In genomic region chr3:95754345-95755206, GRCm38 (mm10) we compare ENCODE assay signal across 8 mouse cellular contexts. TPM values are rescaled to one million over a fixed set of nuclear protein-coding genes. Genes with fewer than 3 reads are reported as not detected.
DNase-seq lines count a peak whose midpoint lies in the region; ATAC-seq and TF ChIP-seq lines count a peak whose summit lies in the region.

No protein-coding gene starts in this region.

- no peak for TF ChIP-seq CTCF in bone marrow, adult 2 months (IDR thresholded peaks at IDR 0.05; ENCODE audit: control insufficient read depth, insufficient read depth, low read length)
- no peak for TF ChIP-seq CTCF in midbrain, postnatal 0 days (IDR thresholded peaks at IDR 0.05)

- H3K4me1 ChIP-seq in bone marrow, adult 2 months (ENCODE audit: control insufficient read depth, insufficient read depth, low read length), result no peaks in the 10 kb centered on the region
- H3K4me1 ChIP-seq in embryonic facial prominence, embryonic 15.5 days, result peaks cover 6% of the 10 kb centered on the region; the same call in 1 of the 2 replicates
- peaks cover 7% of the 10 kb centered on the region; the same call in 1 of the 2 replicates for H3K4me1 ChIP-seq in limb, embryonic 14.5 days (ENCODE audit: control insufficient read depth, insufficient read depth, low read length)
- no peaks in the 10 kb centered on the region for H3K4me1 ChIP-seq in midbrain, postnatal 0 days (ENCODE audit: insufficient read depth, low read length)

- H3K27ac ChIP-seq in bone marrow, adult 2 months (ENCODE audit: control insufficient read depth, insufficient read depth, low read depth, low read length, poor library complexity), result peak overlapping the region; percentile 36; the same call in 1 of the 2 replicates
- peak overlapping the region; percentile 76 for H3K27ac ChIP-seq in embryonic facial prominence, embryonic 15.5 days (replicated peaks)
- peak overlapping the region; percentile 63; the same call in 1 of the 2 replicates for H3K27ac ChIP-seq in limb, embryonic 14.5 days (replicated peaks; ENCODE audit: low read depth, low read length)
- peak overlapping the region; percentile 81 for H3K27ac ChIP-seq in midbrain, postnatal 0 days (ENCODE audit: low read depth, low read length)

- no peaks in the 10 kb centered on the region for H3K27me3 ChIP-seq in embryonic facial prominence, embryonic 15.5 days
- no peaks in the 10 kb centered on the region for H3K27me3 ChIP-seq in limb, embryonic 14.5 days (ENCODE audit: control insufficient read depth, insufficient read depth, low read length)
- H3K27me3 ChIP-seq in midbrain, postnatal 0 days (ENCODE audit: insufficient read depth, low read length), result no peaks in the 10 kb centered on the region

- H3K9me3 ChIP-seq in embryonic facial prominence, embryonic 15.5 days (replicated peaks), result no peaks in the 10 kb centered on the region
- no peaks in the 10 kb centered on the region for H3K9me3 ChIP-seq in limb, embryonic 14.5 days (ENCODE audit: control insufficient read depth, low read length)
- H3K9me3 ChIP-seq in midbrain, postnatal 0 days (ENCODE audit: low read length), result no peaks in the 10 kb centered on the region

- DNase-seq in 416B (ENCODE audit: low read depth), result peak; percentile 97
- peak; percentile 97 for DNase-seq in heart, adult 8-10 months (ENCODE audit: low spot score)
- peak; percentile 98 for DNase-seq in kidney, adult 9 months
- DNase-seq in limb, embryonic 14.5 days (ENCODE audit: low spot score), result peak; percentile 94
- DNase-seq in midbrain, postnatal 0 days (ENCODE audit: low spot score), result peak; percentile 96
- DNase-seq in spleen, postnatal 14 days (ENCODE audit: low spot score in 2 of 2), result peak; percentile 77 to 82

- WGBS in bone marrow, adult 2 months, result under 1% methylated on average over 30 of the region's 30 CpGs
- under 1% methylated on average over 30 of the region's 30 CpGs for WGBS in embryonic facial prominence, embryonic 15.5 days
- under 1% methylated on average over 28 of the region's 30 CpGs for WGBS in limb, embryonic 14.5 days
- WGBS in midbrain, postnatal 0 days, result under 1% methylated on average over 30 of the region's 30 CpGs

- peak overlapping the region; percentile 70 for H3K9ac ChIP-seq in embryonic facial prominence, embryonic 15.5 days
- peak overlapping the region; percentile 71 for H3K9ac ChIP-seq in limb, embryonic 14.5 days (ENCODE audit: low read depth, low read length, severe bottlenecking)
- H3K9ac ChIP-seq in midbrain, postnatal 0 days (replicated peaks; ENCODE audit: low read length, poor library complexity, severe bottlenecking), result peak overlapping the region; percentile 70

- H3K4me2 ChIP-seq in embryonic facial prominence, embryonic 15.5 days (replicated peaks), result peak overlapping the region; percentile 65
- H3K4me2 ChIP-seq in limb, embryonic 14.5 days (replicated peaks; ENCODE audit: low read depth, low read length, severe bottlenecking), result peak overlapping the region; percentile 75
- peak overlapping the region; percentile 74 for H3K4me2 ChIP-seq in midbrain, postnatal 0 days (ENCODE audit: low read depth, low read length, poor library complexity, severe bottlenecking)

- peak; percentile 62; the same call in 1 of the 2 replicates for TF ChIP-seq POLR2A in bone marrow, adult 2 months (IDR thresholded peaks at IDR 0.05; ENCODE audit: borderline replicate concordance, control insufficient read depth, low read depth, low read length)
- TF ChIP-seq POLR2A in limb, embryonic 14.5 days (IDR thresholded peaks at IDR 0.05; ENCODE audit: borderline replicate concordance, extremely low read depth, insufficient read depth, insufficient read length), result peak; percentile 57; the same call in 1 of the 2 replicates

- peak overlapping the region; percentile 89 for H3K4me3 ChIP-seq in bone marrow, adult 2 months (replicated peaks; ENCODE audit: control insufficient read depth, low read depth, low read length)
- H3K4me3 ChIP-seq in embryonic facial prominence, embryonic 15.5 days (replicated peaks), result peak overlapping the region; percentile 77
- peak overlapping the region; percentile 84 for H3K4me3 ChIP-seq in limb, embryonic 14.5 days (replicated peaks; ENCODE audit: low read length)
- H3K4me3 ChIP-seq in midbrain, postnatal 0 days (ENCODE audit: low read depth, low read length), result peak overlapping the region; percentile 77

- ATAC-seq in embryonic facial prominence, embryonic 15.5 days (ENCODE audit: insufficient number of reproducible peaks, low FRiP score, low TSS enrichment, low read depth), result peak; percentile 98
- ATAC-seq in limb, embryonic 14.5 days (ENCODE audit: low FRiP score, low read depth), result peak; percentile 98
- peak; percentile 99 for ATAC-seq in midbrain, postnatal 0 days (ENCODE audit: low FRiP score)

- peaks cover 31% of the 10 kb centered on the region for H3K36me3 ChIP-seq in embryonic facial prominence, embryonic 15.5 days
- peaks cover 35% of the 10 kb centered on the region for H3K36me3 ChIP-seq in limb, embryonic 14.5 days (ENCODE audit: control insufficient read depth, insufficient read depth, low read length)
- H3K36me3 ChIP-seq in midbrain, postnatal 0 days (ENCODE audit: insufficient read depth, low read length), result peaks cover 13% of the 10 kb centered on the region; the same call in 1 of the 2 replicates

RNA-seq across cellular contexts. Expression of gene Tars2, which starts 5.4 kb away (rescaled TPM):
- polyA plus RNA-seq in bone marrow, adult 2 months (2011; ENCODE audit: insufficient read depth, insufficient read length, low replicate concordance, missing spikeins), result 28.7 and 65.2 TPM in 2 replicates
- polyA plus RNA-seq in embryonic facial prominence, embryonic 15.5 days (2015; fragmentation: Nextera tagmentation; extraction: Ambion mirVana), result 39.4 and 45.8 TPM in 2 replicates
- total RNA-seq in heart, adult 8-10 months (2022), result 10 to 100 TPM; 48.1 to 51.8 (median 49.0) TPM
- polyA plus RNA-seq in limb, embryonic 14.5 days (2012; rRNA removed), result 38.4 and 40.9 TPM in 2 replicates
- 39.6 and 40.3 TPM in 2 replicates for polyA plus RNA-seq in limb, embryonic 14.5 days (2014; fragmentation: Nextera tagmentation; extraction: Ambion mirVana)
- total RNA-seq in midbrain, postnatal 0 days (2014; rRNA removed), result 34.7 and 39.8 TPM in 2 replicates
- polyA plus RNA-seq in midbrain, postnatal 0 days (2015; fragmentation: Nextera tagmentation; extraction: Ambion mirVana), result 40.8 and 45.0 TPM in 2 replicates

RNA-seq across cellular contexts. Expression of gene Ecm1, which starts 15.2 kb away (rescaled TPM):
- 26.4 and 38.2 TPM in 2 replicates for polyA plus RNA-seq in bone marrow, adult 2 months (2011; ENCODE audit: insufficient read depth, insufficient read length, low replicate concordance, missing spikeins)
- polyA plus RNA-seq in embryonic facial prominence, embryonic 15.5 days (2015; fragmentation: Nextera tagmentation; extraction: Ambion mirVana), result 27.8 and 29.9 TPM in 2 replicates
- 10 to 100 TPM; 36.6 to 76.5 (median 42.3) TPM for total RNA-seq in heart, adult 8-10 months (2022)
- polyA plus RNA-seq in limb, embryonic 14.5 days (2012; rRNA removed), result 16.2 and 21.9 TPM in 2 replicates
- polyA plus RNA-seq in limb, embryonic 14.5 days (2014; fragmentation: Nextera tagmentation; extraction: Ambion mirVana), result 11.8 and 12.5 TPM in 2 replicates
- total RNA-seq in midbrain, postnatal 0 days (2014; rRNA removed), result 6.2 and 9.9 TPM in 2 replicates
- polyA plus RNA-seq in midbrain, postnatal 0 days (2015; fragmentation: Nextera tagmentation; extraction: Ambion mirVana), result 9.7 and 10.8 TPM in 2 replicates

Comparison
In these comparisons a context has a peak if more than half of its experiments do, and no peak if none do; other contexts are left out.
1. Peak in every context shown above with its lines: DNase-seq, ATAC-seq, H3K4me3 ChIP-seq and H3K27ac ChIP-seq.